Mouse (Mus musculus) myocyte (in vitro differentiated cells): ENCODE measurements around the gene Nnmt.

Source experiments
- CEBPB ChIP-seq: IDR thresholded peaks from 2 replicates; pipeline ENCODE4 v1.6.1; 2011; ENCODE audit warnings: mild to moderate bottlenecking, moderate library complexity; ENCODE audit not compliant: poor library complexity, insufficient read depth, severe bottlenecking
- MAX ChIP-seq: IDR thresholded peaks from one replicate; pipeline ENCODE4 v1.6.1; 2011; ENCODE audit warnings: low read depth, mild to moderate bottlenecking, control low read depth
- MYOD1 ChIP-seq, 3 experiments: IDR thresholded peaks; one replicate each; pipeline ENCODE4 v1.6.1; 2011; ENCODE audit warnings: control low read depth in 2 of 3, low read depth in 2 of 3, mild to moderate bottlenecking in 2 of 3, moderate library complexity in 1 of 3; ENCODE audit not compliant: insufficient read length in 2 of 3, control insufficient read depth in 1 of 3
- MYOG ChIP-seq, 3 experiments: IDR thresholded peaks; one replicate each; pipeline ENCODE4 v1.6.1; 2011; ENCODE audit warnings: control low read depth in 2 of 3, low read depth in 2 of 3, mild to moderate bottlenecking in 2 of 3; ENCODE audit not compliant: insufficient read length in 2 of 3, control insufficient read depth in 1 of 3, insufficient read depth in 1 of 3
- POLR2A ChIP-seq: IDR thresholded peaks from one replicate; pipeline ENCODE4 v1.6.1; 2011; ENCODE audit warnings: low read depth, mild to moderate bottlenecking, control low read depth, moderate library complexity; ENCODE audit not compliant: insufficient read length
- POLR2AphosphoS2 ChIP-seq: IDR thresholded peaks from one replicate; pipeline ENCODE4 v1.6.1; 2011; ENCODE audit warnings: low read depth, control low read depth; ENCODE audit not compliant: insufficient read length
- USF1 ChIP-seq: IDR thresholded peaks from one replicate; pipeline ENCODE4 v1.6.1; 2011; ENCODE audit warnings: low read depth, mild to moderate bottlenecking, control low read depth, moderate library complexity

DNA sequence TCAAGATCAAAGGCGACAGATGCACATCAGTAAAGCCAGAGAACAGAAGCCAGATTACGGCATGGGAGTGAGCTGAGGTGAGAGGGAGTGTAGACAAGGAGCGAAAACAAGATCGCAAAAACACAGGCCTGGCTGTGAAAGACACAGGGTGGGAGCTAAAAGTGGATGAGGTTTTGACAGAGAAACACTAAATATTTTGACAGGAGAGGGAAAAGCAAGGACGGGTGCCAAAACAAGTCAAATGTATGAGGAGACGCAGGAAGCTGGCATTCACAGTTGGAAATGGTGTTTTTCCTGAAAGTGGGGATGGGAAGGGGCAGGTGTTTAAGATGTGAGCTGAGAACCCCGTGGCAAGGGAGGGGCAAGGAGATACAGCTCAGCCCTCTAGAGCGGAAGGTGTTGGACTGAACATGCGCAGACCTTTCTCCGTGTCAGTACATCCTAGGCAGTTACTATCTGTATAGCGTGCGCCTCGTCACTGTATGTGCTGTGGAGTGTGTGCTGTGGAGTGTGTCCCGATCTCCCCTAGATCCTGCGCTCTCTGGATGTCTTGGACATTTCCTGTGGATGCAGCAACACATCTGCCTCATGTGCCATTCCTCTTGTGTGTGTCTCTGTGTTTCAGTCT is 33.3 kb upstream of the Nnmt start:
- TF ChIP-seq MAX (no peak), POLR2A (no peak), POLR2AphosphoS2 (no peak), MYOD1 (IDR thresholded peaks at IDR 0.05; ENCODE audit: control insufficient read depth in 1 of 3, insufficient read length in 2 of 3, low read depth in 2 of 3) (no peak), MYOG (IDR thresholded peaks at IDR 0.05; ENCODE audit: control insufficient read depth in 1 of 3, insufficient read depth in 1 of 3, insufficient read length in 2 of 3, low read depth in 2 of 3) (no peak), USF1 (no peak), CEBPB (no peak)
